Mouse (Mus musculus): ENCODE measurements around the gene Mob3a. TPM values are rescaled to one million over a fixed set of nuclear protein-coding genes. Genes with fewer than 3 reads are reported as not detected.

The Mob3a gene
- polyA plus RNA-seq, 1 experiment from 2014 or later = 54.7 TPM

DNA sequence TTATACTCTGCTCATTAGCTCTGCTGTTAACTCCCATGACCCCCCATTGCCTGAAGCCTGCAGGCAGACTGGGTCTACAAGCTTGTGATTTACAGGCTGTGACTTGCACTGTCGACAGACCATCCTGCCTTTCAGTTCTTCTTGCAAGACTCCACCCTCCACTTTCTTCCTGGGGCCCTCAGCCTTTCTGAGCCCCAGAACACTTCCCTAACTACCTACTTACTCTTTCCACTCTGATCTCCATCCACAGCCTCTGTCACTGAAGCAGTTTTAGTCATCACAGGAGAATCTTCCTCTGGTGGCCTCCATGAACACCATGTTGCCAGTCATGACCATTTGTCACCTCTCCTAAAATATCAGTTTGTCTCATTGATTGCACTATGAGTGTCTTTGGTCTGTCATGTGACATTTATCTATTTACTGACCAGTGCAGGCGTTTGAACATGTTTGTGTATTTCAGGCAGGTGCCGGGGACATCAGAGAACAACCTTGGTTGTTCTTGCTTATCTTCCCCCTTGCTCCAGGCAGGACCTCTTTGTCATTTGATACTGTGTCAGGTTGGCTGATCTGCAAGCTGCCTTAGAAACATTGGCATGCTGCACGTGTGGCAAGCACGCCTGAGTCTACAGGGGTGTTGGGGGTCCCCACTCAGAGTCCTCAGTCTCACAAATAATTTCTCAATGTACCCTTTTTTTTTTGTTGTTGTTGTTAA, 38.1 kb downstream of the Mob3a start:
- DNase-seq (ENCODE audit: extremely low spot score, low spot score) = no peak
- H3K4me1 ChIP-seq = peaks cover 48% of the 10 kb centered on the region

DNA sequence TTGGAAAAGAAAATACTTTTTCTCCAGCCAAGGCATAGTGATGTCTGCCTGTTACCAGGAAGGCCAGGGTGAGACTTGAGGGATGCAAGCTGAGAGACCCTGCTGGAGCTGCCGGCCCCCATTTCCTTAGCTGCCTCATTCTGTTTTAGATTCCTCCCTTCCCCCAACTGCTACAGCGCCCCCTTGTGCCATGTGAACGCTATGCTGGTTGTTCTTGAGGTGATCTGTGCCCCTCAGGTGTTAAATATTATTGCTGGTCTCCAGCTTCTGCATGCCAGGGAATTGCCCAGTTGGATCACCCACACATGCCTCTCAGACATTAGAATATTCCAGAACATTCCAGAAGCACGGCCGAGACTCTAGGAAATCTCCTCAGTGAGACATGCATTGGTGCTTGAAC, 40.6 kb downstream of the Mob3a start:
- no peak overlapping the region for H3K4me3 ChIP-seq
- no peaks in the 10 kb centered on the region for H3K27me3 ChIP-seq (ENCODE audit: poor library complexity, severe bottlenecking)
- no peak overlapping the region for H3K27ac ChIP-seq
- peaks cover 58% of the 10 kb centered on the region for H3K4me1 ChIP-seq
- no peaks in the 10 kb centered on the region for H3K9me3 ChIP-seq
- peaks cover 12% of the 10 kb centered on the region for H3K36me3 ChIP-seq (replicated peaks)
- DNase-seq (ENCODE audit: extremely low spot score, low spot score) = no peak
- 45% methylated on average over 5 of the region's 5 CpGs for WGBS

More for the DNA sequence above, 38.1 kb downstream of the Mob3a start:
- Histone ChIP-seq H3K27me3 (ENCODE audit: poor library complexity, severe bottlenecking) (no peaks in the 10 kb centered on the region), H3K27ac (0 out of 2 replicates have a peak overlapping the region, but pooled peaks have one; percentile 16), H3K4me3 (peak overlapping the region; percentile 11; the same call in 1 of the 2 replicates), H3K9me3 (no peaks in the 10 kb centered on the region), H3K36me3 (replicated peaks) (peaks cover 37% of the 10 kb centered on the region)
- 70% methylated on average over 5 of the region's 5 CpGs for WGBS

DNA sequence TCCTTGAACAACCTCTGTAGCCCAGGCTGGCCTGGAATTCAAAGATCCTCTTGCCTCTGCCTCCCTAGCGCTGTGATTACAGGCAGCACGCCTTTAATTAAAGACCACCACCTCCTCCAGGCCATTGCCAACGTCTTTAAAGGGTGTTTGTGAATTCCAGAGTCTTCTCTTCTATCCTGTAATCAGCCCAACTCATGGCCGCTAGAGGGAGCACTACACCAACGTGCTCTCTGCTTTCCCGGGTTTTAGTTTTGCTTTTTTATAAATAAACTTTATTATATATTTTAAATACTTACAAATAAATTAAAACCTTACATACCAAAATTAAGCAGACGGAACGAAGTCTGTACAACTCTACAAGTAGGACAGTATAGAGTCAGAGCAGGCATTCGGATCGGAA, 42.6 kb downstream of the Mob3a start:
- no peaks in the 10 kb centered on the region for H3K9me3 ChIP-seq
- 20% methylated on average over 10 of the region's 10 CpGs for WGBS
- peak; percentile 66 for DNase-seq (ENCODE audit: extremely low spot score, low spot score)
- H3K27me3 ChIP-seq (ENCODE audit: poor library complexity, severe bottlenecking) = no peaks in the 10 kb centered on the region
- H3K27ac ChIP-seq = peak overlapping the region; percentile 66; the same call in 1 of the 2 replicates
- H3K36me3 ChIP-seq (replicated peaks) = no peaks in the 10 kb centered on the region
- H3K4me3 ChIP-seq = peak overlapping the region; percentile 1; the same call in 1 of the 2 replicates
- H3K4me1 ChIP-seq = peaks cover 57% of the 10 kb centered on the region

DNA sequence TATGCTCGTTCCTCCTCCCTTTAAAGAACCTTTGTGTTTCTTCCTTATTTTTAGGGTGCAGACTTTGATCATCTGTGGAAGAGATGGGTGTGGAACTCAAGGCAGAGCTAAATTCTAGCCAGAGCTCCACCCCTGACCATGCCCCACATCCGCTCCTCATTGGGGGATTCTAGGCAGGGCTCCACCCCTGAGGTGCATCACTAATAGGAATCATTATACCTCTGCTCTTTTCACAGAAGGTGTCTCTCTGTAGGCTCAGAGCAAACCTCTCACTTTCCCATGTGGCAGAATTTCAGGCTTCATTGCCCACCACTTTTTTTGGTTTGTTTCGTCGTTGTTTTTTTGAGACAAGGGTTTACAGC, 43.0 kb downstream of the Mob3a start:
- no peaks in the 10 kb centered on the region for H3K36me3 ChIP-seq (replicated peaks)
- WGBS = 75% methylated on average over 4 of the region's 4 CpGs
- no peak for DNase-seq (ENCODE audit: extremely low spot score, low spot score)
- peaks cover 59% of the 10 kb centered on the region for H3K4me1 ChIP-seq
- H3K27ac ChIP-seq = peak overlapping the region; percentile 66; the same call in 1 of the 2 replicates
- no peaks in the 10 kb centered on the region for H3K27me3 ChIP-seq (ENCODE audit: poor library complexity, severe bottlenecking)
- H3K4me3 ChIP-seq = peak overlapping the region; percentile 1; the same call in 1 of the 2 replicates
- no peaks in the 10 kb centered on the region for H3K9me3 ChIP-seq

DNA sequence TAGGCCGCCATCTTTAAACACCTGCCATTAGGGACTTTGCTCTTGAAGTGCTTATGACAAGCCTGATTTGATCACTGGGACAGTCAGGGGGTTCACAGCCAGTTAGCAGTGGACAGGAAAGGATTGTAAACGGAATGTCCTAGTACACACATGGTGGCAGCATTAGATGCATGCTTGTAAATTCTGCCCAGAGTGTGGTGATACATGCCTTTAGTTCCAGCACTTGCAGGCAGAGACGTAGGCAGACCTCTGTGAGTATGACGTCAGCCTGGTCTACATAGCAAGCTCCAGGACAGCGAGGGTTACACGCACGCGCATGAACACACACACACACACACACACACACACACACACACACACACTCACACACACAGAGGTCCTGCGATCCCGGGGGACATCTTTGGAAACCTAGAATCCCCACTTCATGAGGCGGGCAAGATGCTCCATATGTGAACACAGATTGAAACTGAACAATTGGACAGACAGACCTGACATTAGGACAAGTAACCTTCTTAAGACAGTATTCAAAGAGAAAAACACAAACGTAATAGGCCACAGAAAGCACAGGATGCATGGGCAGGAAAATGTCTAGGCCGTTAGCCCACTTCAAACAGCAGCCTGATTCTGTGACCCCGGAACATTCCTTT, 43.5 kb downstream of the Mob3a start:
- peaks cover 59% of the 10 kb centered on the region for H3K4me1 ChIP-seq
- peaks cover 2% of the 10 kb centered on the region; the same call in 1 of the 2 replicates for H3K36me3 ChIP-seq (replicated peaks)
- H3K27ac ChIP-seq = 0 out of 2 replicates have a peak overlapping the region, but pooled peaks have one; percentile 66
- no peaks in the 10 kb centered on the region for H3K9me3 ChIP-seq
- WGBS = 91% methylated on average over 14 of the region's 14 CpGs
- no peak for DNase-seq (ENCODE audit: extremely low spot score, low spot score)
- H3K27me3 ChIP-seq (ENCODE audit: poor library complexity, severe bottlenecking) = no peaks in the 10 kb centered on the region
- no peak overlapping the region; the same call in 1 of the 2 replicates for H3K4me3 ChIP-seq

DNA sequence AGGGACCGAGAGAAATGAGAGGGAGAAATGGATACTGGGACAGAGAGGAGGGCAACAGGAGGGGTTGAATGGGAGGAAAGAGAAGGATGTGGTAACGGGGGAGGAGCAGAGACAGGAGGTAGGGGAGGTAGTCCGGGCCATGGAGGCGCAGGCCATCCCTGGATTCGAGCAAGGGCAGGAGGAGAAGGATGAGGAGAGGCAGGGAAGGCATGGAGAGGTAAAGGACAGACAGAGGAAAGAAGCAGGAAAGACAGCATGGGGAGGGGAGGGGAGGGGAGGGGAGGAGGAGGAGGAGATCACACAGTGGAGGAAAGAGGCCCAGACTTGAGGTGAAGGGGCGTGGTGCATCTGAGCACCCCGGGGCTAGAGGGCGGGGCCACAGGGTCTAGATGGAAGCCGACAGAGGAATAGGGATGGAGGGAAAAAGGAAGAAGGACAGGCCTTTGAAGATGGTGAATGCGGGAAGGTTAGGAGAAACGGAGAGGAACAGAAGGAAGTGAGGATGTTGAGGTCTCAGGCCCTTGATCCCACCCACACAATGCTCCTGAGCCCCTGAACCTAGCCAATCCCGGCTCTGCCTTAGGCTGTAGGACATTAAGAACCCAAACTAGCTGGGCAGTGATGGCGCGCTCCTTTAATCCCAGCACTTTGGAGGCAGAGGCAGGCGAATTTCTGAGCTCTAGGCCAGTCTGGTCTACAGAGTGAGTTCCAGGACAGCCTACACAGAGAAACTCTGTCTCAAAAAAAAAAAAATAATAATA, 44.7 kb downstream of the Mob3a start, which contains the start of gene Btbd2:
TSS of gene Btbd2 (minus strand) at position 209 of the 761 bp plus-strand sequence.
- Histone ChIP-seq H3K9me3 (no peaks in the 10 kb centered on the region), H3K36me3 (replicated peaks) (peaks cover 11% of the 10 kb centered on the region), H3K4me3 (peak within 1 kb of the TSS; percentile 93), H3K27me3 (ENCODE audit: poor library complexity, severe bottlenecking) (no peaks in the 10 kb centered on the region), H3K4me1 (peaks cover 57% of the 10 kb centered on the region), H3K27ac (peak within 1 kb of the TSS; percentile 95)
- no peak for DNase-seq (ENCODE audit: extremely low spot score, low spot score)
- WGBS = 17% methylated on average over 15 of the region's 15 CpGs

DNA sequence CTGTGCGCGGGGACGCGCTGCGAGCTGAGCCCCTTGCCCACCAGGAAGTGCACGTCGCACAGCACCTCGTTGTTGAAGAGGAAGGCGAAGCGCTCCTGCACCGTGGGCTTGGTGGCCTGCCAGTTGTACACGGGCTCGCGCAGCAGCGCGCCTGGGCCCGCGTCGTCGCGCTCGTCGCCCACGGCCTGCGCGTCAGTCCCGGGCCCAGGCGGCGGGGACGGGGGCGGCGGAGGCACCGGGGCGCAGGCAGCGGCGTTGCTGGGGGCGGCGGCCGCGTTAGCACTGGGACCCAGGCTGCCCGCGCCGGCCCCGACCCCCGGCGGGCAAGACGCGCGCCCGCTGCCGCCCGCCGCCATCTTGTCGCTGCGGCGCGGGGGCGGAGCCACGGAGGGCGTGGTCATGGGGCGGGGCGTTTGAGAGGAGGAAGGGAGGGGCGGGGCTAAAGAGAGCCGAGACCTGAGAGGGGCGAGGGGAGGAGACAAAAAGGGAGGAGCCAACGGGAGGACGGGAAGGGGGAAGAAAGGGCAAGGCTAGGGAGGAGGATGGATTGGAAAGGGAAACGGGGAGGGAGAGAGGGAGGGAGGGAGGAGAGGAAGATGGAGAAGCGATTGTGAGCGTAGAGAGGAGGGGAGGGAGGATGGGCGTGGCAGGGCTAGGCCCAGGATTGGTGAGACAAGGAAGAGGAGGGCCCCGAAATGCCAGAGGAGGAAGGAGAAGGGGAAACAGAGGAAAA, 45.5 kb downstream of the Mob3a start:
- Histone ChIP-seq H3K27ac (peak overlapping the region; percentile 95), H3K4me1 (peaks cover 57% of the 10 kb centered on the region), H3K27me3 (ENCODE audit: poor library complexity, severe bottlenecking) (no peaks in the 10 kb centered on the region), H3K36me3 (replicated peaks) (peaks cover 18% of the 10 kb centered on the region), H3K9me3 (no peaks in the 10 kb centered on the region), H3K4me3 (peak overlapping the region; percentile 93)
- peak; percentile 99 for DNase-seq (ENCODE audit: extremely low spot score, low spot score)
- under 1% methylated on average over 72 of the region's 72 CpGs for WGBS

DNA sequence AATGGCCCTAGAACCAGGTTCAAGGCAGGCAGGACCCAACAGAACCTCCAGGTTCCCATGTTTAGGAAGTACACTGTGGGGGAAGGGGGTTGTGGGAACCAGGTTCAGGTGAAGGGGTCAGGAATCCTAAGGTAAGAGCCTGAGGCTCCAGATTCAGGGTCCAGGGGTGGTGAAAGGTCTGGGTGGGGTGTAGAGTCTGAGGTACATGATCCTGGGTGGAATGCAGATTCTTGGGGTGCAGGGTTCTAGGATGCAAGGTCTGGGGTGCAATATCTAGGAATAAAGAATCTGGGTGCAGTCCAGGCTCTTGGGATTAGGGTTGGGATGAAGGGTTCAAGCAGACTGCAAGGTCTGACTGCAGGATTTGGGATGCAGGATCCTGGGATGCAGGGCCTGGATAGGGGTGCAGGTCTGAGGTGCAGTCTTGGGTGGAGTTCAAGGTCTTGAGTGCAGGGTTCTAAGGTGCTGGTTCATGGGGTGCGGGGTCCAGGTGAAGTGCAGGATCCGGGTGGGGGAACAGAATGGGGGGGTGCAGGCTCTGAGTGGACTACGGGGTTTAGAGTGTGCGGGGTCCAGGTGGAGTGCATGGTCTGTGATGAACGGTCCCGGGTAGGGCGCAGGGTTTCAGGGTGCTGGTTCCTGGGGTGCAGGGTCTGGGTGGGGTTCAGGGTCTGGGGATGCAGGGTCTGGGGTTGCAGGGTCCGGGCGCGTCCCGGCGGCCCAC, 46.2 kb downstream of the Mob3a start:
- no peaks in the 10 kb centered on the region for H3K27me3 ChIP-seq (ENCODE audit: poor library complexity, severe bottlenecking)
- H3K4me3 ChIP-seq = peak overlapping the region; percentile 93
- H3K4me1 ChIP-seq = peaks cover 54% of the 10 kb centered on the region
- no peaks in the 10 kb centered on the region for H3K9me3 ChIP-seq
- peak overlapping the region; percentile 95 for H3K27ac ChIP-seq
- DNase-seq (ENCODE audit: extremely low spot score, low spot score) = no peak
- 7% methylated on average over 12 of the region's 12 CpGs for WGBS
- H3K36me3 ChIP-seq (replicated peaks) = peaks cover 20% of the 10 kb centered on the region

DNA sequence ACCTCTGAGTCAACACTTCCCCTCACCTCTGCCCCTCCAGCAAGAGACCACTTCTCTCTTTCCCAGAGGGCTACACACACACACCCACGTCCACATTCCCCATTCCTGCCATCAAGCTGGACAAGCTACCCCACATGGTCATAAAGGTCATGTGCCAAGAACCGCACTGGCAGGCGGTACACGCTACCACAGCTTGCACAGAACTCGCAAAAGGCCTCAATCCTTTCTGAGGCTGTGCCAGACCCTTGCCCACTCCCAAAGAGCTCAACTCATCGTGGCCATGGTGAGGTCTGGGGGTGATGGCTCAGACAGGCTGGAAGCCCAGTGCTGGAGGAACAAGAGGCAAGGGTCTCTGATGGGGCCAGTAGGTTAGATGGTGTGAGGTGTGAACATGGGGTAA, 46.9 kb downstream of the Mob3a start:
- Histone ChIP-seq H3K27me3 (ENCODE audit: poor library complexity, severe bottlenecking) (no peaks in the 10 kb centered on the region), H3K9me3 (no peaks in the 10 kb centered on the region), H3K4me1 (peaks cover 54% of the 10 kb centered on the region), H3K36me3 (replicated peaks) (peaks cover 27% of the 10 kb centered on the region), H3K27ac (0 out of 2 replicates have a peak overlapping the region, but pooled peaks have one; percentile 95), H3K4me3 (peak overlapping the region; percentile 93)
- no peak for DNase-seq (ENCODE audit: extremely low spot score, low spot score)
- WGBS = 91% methylated on average over 6 of the region's 6 CpGs

DNA sequence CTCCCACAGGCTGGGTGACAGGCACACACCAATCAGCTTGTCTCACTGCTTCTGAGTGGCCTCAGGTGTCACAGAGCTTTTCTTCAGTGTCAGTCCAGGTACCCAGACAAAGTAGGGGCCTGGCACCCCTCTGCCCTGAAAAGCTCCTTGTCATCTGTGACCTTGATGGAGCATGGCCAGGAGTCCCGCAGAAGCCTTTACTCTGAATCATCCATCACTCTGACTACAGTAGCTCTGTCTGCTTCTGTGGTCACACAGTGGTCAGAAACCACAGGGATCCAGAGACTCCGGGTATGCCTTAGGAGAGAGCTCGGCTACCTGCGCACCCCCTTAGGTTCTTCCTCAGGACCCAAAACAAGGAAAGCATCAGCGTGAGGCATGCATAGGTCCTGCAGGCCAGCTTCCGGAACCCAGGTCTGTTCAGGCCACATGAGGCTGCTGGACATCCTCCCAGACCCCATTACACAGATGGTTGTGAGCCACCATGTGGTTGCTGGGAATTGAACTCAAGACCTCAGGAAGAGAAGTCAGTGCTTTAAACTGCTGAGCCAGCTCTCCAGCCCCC, 48.5 kb downstream of the Mob3a start:
- no peaks in the 10 kb centered on the region for H3K9me3 ChIP-seq
- H3K4me3 ChIP-seq = no peak overlapping the region; the same call in 1 of the 2 replicates
- no peaks in the 10 kb centered on the region for H3K27me3 ChIP-seq (ENCODE audit: poor library complexity, severe bottlenecking)
- H3K36me3 ChIP-seq (replicated peaks) = peaks cover 40% of the 10 kb centered on the region
- no peak for DNase-seq (ENCODE audit: extremely low spot score, low spot score)
- peaks cover 44% of the 10 kb centered on the region for H3K4me1 ChIP-seq
- 95% methylated on average over 6 of the region's 6 CpGs for WGBS
- H3K27ac ChIP-seq = no peak overlapping the region

DNA sequence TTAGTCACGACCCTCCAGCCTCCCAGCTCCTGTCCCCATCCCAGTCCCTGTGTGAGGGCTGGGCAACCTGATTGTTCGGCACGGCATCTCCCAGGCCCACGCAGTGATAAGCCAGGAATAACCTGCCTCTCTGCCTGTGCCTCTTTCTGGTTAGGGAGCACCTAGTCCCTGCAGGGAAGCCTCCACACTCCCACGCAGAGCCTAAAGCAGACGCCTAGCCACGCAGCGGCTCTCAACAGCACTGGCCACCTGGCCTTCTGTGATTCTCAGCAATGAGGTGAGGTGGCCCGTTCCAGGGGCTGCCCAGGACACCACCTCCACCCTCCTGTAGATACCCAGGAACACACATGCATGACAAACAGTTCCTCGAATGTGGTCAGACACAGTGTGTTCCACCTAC, 51.4 kb downstream of the Mob3a start:
- Histone ChIP-seq H3K27me3 (ENCODE audit: poor library complexity, severe bottlenecking) (no peaks in the 10 kb centered on the region), H3K4me1 (peaks cover 22% of the 10 kb centered on the region), H3K36me3 (replicated peaks) (peaks cover 68% of the 10 kb centered on the region), H3K27ac (no peak overlapping the region), H3K9me3 (no peaks in the 10 kb centered on the region), H3K4me3 (no peak overlapping the region)
- DNase-seq (ENCODE audit: extremely low spot score, low spot score) = no peak
- 92% methylated on average over 10 of the region's 10 CpGs for WGBS

Measured in forebrain, embryonic 10.5 days (tissue).